Mouse (Mus musculus) erythroid progenitor cell, adult 5-6 weeks (primary cell): ENCODE measurements around the gene Cnst. TPM values are rescaled to one million over a fixed set of nuclear protein-coding genes. Genes with fewer than 3 reads are reported as not detected.

Experiments
- ATAC-seq: replicated peaks from 2 replicates; pipeline ENCODE4 v1.8.0; 2016; ENCODE audit warnings: moderate number of reproducible peaks, mild to moderate bottlenecking, moderate TSS enrichment, inconsistent platforms; ENCODE audit not compliant: poor library complexity, low FRiP score, severe bottlenecking
- total RNA-seq, 2 experiments: library from RNA; stranded (forward) in 1 of 2; stranded (reverse) in 1 of 2; fragments of 150-400 nt in 1 of 2; fragments of 186-747, 209-891 nt in 1 of 2; gene quantifications; 2 replicates each; pipeline versions ENCODE4 v1.2.3 to v1.2.4; 2015 to 2017; ENCODE audit warnings: low replicate concordance in 2 of 2

Cnst gene
- total RNA-seq, 2 experiments from 2014 or later, result 37.3 to 37.8 TPM

GRCm38 (mm10) chr1:179552751-179553150, 6.6 kb downstream of the Cnst start:
- no peak for ATAC-seq

- no peak for ATAC-seq
Measured at GRCm38 (mm10) chr1:179553197-179553948, 7.2 kb downstream of the Cnst start.

- ATAC-seq, result no peak
Measured at GRCm38 (mm10) chr1:179553949-179554347, 7.8 kb downstream of the Cnst start.

GRCm38 (mm10) chr1:179556921-179557320, 10.8 kb downstream of the Cnst start:
- ATAC-seq, result no peak

- ATAC-seq, result no peak
Measured at GRCm38 (mm10) chr1:179559446-179560194, 13.4 kb downstream of the Cnst start.

- ATAC-seq, result no peak
Measured at GRCm38 (mm10) chr1:179560845-179561430, 14.8 kb downstream of the Cnst start.

GRCm38 (mm10) chr1:179563211-179563610, 17.0 kb downstream of the Cnst start:
- ATAC-seq, result no peak

GRCm38 (mm10) chr1:179563926-179564325, 17.8 kb downstream of the Cnst start:
- no peak for ATAC-seq

- no peak for ATAC-seq
Measured at GRCm38 (mm10) chr1:179567558-179567957, 21.4 kb downstream of the Cnst start.

- no peak for ATAC-seq
Measured at GRCm38 (mm10) chr1:179568690-179569398, 22.7 kb downstream of the Cnst start.

- no peak for ATAC-seq
Measured at GRCm38 (mm10) chr1:179570482-179570881, 24.3 kb downstream of the Cnst start.

- no peak for ATAC-seq
Measured at GRCm38 (mm10) chr1:179571686-179572085, 25.5 kb downstream of the Cnst start.

- ATAC-seq, result no peak
Measured at GRCm38 (mm10) chr1:179573650-179574206, 27.6 kb downstream of the Cnst start.

GRCm38 (mm10) chr1:179578625-179579024, 32.5 kb downstream of the Cnst start:
- no peak for ATAC-seq

GRCm38 (mm10) chr1:179580200-179580599, 34.0 kb downstream of the Cnst start:
- ATAC-seq, result no peak

- no peak for ATAC-seq
Measured at GRCm38 (mm10) chr1:179581422-179581821, 35.3 kb downstream of the Cnst start.

- ATAC-seq, result no peak
Measured at GRCm38 (mm10) chr1:179582021-179582433, 35.9 kb downstream of the Cnst start.

GRCm38 (mm10) chr1:179583090-179583489, 36.9 kb downstream of the Cnst start:
- no peak for ATAC-seq

GRCm38 (mm10) chr1:179584220-179584619, 38.0 kb downstream of the Cnst start:
- no peak for ATAC-seq

GRCm38 (mm10) chr1:179585646-179586045, 39.5 kb downstream of the Cnst start:
- ATAC-seq, result no peak
